Mouse (Mus musculus): ENCODE results near the gene Yaf2.
"Not testable (repeated sequence)": the region's sequence is repeated elsewhere in the genome, so short reads cannot be mapped to it uniquely, and the experiment has no call there.

The Yaf2 gene

DNA sequence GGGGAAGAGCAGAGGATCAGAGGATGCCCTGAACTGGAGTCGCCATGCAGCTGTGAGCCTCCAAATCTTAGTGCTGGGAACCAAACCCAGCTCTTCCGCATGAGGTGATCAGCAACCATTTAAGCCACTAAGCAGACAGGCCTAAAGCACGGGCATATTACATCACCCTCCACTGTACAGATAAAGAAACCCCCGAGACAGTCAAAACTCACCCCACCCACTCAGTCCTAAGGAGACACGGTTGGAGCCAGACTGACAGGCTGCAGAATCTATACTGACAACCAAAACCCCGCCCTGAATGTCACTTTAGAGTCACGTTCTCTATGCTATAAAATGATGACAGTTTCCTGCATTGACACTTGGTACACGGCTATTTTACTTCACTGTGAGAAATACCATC is 83.6 kb downstream of the Yaf2 start:
- no peak for DNase-seq (ENCODE audit: low read depth, low spot score)

DNA sequence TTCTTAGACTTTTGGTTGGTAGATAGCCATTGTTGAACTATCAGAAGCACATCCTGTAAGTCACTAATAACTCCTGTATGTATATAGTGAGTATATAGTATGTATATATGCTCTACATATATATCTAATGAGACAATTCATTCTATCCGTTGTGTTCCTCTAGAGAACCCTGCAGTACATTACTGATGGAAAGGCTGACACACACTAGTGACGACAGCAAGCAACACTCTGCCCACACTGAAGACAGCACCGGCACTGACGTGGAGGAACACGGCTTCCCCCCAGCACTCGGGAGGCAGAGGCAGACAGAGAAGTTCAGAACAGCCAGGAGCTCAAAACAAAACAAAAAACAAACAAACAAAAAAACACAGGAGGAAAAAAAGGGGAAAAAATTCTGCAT is 84.3 kb downstream of the Yaf2 start:
- no peak for DNase-seq (ENCODE audit: low read depth, low spot score)

DNA sequence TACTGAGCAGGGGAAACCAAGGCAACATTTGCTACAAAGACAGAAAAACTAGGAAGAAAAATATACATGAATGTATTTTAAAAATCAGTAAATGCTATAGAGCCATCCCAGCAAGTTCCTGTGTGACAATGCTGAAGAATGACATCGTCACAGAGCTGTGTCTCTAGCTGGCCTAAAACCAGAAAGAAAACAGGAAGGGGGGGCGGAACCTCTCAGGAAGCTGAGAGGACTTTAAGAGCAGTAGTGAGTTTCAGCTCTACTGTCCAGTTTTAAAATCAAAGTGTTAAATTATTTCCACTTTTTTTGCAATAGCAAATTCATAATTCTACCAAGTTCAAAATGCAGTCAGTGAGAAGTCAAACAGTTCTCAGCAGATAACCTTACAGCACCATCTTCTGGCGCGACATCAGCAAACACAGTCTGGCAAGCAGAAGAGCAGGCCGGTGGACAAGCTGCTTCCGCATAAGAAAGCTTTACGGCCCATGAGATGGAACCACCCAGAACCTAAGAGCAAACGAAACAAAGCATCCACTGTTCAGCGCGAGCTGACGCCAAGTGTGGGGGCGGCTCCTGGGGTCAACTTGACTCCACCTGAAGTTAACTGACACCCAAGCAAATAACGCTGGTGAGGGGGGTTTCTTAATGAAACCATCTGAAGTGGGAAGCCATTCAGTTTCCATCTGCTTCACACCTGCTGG is 85.0 kb downstream of the Yaf2 start:
- no peak for DNase-seq (ENCODE audit: low read depth, low spot score)

DNA sequence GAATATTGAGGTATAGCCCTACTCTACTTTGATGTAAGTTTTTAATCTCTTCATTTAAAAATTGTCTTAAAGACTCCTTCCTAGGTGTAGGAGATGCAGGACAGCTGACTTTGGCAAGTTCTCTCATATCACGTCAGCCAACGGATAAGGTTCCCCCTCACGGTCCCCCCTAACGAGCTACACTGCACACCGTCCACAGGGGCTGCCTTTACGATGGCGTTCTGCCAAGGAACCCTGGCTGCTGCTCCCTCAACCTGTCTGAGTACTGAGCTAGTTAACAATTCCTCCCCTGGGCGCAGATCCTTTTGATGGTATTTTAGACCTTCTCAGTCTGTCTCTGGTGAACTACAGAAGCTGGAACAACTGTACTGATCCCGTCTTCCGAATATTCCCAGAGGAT is 93.5 kb downstream of the Yaf2 start:
- no peak for DNase-seq (ENCODE audit: low read depth, low spot score)

DNA sequence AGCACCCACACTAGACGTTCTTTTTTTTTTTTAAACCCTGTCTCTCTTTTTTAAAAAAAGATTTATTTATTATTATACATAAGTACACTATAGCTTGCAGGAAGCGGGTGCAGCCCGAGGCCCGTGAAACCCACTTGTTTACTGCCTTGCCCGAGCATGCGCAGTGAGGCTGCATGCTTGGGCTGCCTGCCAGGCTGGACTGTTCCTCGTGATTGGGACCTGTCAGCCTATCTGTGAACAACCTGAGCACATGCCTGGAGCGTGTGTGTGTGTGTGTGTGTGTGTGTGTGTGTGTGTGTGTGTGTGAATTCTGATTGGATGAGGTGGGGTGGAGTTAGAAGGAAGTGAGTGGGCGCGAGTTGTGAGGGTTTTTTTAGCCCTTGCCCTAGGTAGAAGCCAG is 100.3 kb downstream of the Yaf2 start:
- not testable (repeated sequence) for DNase-seq (ENCODE audit: low read depth, low spot score)

All from 3T3-L1 (cell line).